Mouse (Mus musculus): ENCODE measurements around the gene Tmem9b. TPM values are rescaled to one million over a fixed set of nuclear protein-coding genes. Genes with fewer than 3 reads are reported as not detected.

The Tmem9b gene
- polyA plus RNA-seq, 1 experiment from 2014 or later, result 74.9 TPM

DNA sequence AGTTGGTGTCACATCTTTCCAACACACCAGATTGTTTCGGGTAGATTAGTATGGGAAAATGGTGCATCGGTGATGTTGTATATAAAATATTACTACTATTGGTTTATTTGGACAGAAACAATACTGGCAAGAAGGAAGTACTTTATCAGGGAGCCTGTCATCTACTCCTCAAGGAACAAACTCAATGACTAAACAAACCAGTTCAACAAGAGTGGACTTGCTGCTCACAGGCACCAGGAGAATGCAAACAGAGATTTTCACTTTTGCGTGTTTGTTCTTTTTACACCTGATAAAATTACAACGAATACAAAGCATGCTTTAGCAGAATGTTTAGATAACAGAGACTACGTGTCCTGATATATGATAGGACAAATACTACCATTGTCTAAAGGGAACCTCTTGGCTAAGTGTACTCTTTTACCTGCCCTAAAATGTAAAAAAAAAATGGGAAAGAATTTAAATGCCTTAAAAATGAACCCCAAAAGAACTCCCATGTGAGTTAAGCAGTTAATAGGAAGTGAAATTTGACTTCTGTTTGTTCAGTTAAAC is 12.8 kb downstream of the Tmem9b start:
- no peak for DNase-seq (ENCODE audit: low spot score)

DNA sequence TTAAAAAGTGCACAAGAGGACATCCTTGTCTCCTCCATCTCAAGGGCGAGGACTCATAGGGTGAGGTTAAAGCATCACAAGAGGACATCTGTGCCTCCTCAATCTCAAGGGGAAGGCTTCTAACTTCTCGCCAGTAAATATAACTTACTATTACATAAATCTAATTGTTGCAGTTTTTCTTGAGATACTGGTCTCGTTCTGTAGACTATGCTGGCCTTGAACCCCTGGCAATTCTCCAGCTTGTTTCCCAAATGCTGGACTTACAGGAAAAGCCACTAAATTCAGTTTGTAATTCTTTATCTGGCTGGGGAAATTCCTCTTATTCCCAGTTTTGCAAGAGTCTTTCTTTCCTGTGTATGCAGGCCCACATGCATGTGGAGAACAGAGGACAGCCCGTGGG is 17.9 kb downstream of the Tmem9b start:
- no peak for DNase-seq (ENCODE audit: low spot score)

DNA sequence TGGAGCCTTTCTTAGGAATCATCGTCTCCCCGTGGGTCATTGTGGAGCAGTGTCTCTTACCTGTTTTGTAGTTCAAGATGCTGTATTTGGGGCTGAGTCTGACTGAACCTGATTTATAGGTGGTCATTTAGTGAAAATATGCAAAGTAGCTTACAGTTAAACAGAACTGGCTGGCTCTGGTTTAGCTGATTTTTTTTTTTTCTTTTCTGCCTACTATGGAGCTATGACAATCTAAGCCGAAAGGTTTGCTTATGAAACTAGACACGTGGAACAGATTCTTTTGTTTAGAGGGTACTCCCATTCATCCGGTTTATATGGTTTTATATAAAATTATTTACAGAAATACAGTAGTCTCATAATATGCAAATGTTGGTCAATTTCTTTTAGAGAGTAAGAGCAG is 21.0 kb downstream of the Tmem9b start, which contains the start of gene Ascl3:
TSS of gene Ascl3 (minus strand) at position 101 of the 400 bp plus-strand sequence.
- no peak for DNase-seq (ENCODE audit: low spot score)

DNA sequence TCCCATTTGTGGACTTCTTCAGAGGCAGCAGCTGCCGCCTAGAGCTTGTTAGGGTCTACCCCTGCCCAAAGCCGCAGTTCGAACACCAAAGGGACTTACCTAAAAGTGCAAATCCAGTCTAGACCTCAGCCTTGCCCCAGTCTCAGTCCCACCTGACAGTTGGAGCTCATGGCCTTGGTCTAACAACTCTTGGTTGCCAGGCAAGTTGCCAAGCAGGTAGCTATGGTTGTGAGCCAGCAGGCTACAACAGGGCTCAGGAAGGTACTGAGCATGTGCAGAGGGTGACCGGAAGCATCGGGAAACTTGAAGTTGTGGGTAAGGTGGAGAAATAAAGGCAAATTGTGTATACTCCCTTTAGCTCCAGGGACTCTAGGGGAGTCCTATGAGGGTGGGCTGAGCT is 29.0 kb downstream of the Tmem9b start, which contains the start of gene BC051019:
TSS of gene BC051019 (minus strand) at position 154 of the 400 bp plus-strand sequence.
- DNase-seq (ENCODE audit: low spot score), result no peak

DNA sequence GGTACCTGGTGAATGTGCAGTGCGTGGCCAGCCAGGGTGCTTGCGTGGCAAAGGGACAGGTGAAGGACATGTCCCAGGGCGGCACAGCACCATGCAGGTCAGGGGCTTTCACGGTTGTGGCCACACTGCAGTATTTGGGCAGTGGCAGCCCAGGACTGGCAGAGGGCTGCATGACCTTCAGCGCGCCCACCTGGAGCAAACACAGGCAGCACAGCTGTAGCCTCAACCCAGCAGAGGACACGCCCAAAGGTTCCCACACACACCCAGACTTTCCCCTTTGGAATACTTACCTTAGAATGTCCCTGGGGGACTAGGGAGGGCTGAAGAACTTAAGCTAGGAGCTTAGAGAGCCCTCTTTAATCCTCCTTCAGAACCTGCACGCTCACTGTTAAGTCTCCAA is 29.6 kb downstream of the Tmem9b start:
- no peak for DNase-seq (ENCODE audit: low spot score)

DNA sequence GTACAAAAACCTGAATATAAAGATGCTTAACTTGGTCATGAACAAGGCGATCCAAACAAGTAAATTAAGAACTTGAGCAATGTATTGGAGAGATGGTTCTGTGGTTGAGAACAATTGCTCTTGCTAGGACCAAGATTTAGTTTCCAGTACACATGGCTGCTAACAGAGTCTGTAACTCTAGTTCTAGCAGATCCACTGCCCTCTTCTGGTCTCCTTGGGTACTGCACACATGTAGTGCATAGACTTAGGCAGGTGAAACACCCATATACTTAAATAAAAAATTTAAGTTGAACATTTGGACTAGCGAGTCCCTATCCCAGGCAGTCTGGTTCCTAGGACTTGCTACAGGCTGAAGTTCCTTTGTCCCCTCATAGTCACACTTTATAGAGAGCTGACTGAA is 30.1 kb downstream of the Tmem9b start:
- peak; percentile 16 for DNase-seq (ENCODE audit: low spot score)

DNA sequence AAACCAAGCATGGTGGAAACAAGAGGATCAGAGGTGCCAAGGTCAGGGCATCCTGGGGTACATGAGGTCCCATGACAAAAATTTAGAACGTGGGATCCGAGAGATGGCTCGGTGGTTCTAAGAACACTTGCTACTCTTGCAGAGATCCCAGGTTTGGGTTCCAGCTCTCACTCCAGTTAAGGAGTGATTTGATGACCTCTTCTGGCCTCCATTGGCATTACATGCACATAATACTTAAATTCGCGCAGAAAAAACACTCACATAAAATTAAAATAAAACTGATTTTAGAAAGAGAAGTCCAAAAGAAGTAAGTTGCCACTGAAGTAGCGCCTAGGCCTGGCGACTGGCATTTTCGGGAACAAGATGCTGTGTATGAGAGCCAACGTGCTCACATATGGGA is 33.4 kb downstream of the Tmem9b start:
- peak; percentile 29 for DNase-seq (ENCODE audit: low spot score)

DNA sequence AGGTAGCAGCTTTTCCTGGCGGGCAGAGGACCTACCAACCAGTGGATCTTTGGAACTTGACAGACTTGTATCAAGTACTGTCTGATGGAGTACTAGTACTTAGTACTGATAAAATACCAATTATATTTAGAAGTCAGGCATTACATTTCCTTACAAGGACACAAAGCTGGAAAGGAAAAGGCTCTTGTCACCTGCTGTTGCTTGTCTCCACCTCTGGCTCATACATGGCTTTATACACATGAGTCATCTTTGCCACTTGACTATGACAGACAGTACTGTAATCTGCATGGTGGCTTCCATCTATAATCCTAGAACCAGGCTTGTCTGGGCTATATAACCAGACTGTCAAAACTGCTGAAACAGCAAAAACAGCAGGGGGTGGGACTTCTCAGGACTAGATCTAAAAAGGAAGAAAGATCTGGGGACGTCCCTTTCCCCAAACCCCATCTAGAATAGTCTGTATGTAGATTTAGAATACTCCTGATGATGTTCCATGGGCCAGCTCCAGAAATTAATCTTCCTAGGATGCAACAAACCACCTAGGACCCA is 39.2 kb downstream of the Tmem9b start:
- DNase-seq (ENCODE audit: low spot score), result no peak

DNA sequence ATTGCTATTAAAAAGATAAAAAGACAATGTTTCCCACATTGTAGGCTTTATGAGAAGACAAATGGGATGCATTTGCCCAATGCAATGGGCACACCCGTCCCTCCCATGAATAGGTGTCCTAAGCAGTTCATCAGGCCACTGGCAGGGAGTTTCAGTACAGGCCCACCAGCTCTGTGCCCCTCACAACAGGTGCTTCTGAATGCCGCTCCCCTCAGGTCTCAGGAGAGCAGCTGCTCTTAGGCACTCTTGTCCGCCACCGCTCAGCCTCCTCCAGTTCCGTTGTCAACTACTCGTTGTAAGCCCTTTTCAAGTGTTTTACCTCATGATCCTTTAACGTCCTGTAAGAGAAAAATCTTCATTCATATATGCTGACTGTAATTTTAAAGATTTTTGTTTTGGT is 40.5 kb downstream of the Tmem9b start:
- DNase-seq (ENCODE audit: low spot score), result no peak

DNA sequence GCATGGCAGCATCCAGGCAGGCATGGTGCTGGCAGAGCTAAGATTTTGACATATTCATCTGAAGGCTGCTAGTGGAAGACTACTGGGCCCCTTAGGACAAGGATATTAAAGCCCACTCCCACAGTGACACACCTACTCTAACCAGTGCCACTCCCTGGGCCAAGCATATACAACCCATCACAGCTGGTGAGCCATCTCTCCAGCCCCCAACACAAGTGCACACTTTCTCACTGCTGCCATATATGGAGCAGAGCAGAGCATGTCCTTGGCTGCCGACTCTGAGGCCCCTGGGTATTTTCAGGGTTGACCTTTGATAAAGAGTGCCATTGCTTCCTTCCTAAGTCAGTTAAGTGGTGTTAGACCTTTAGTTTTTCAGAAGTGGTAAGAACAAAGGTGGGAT is 42.6 kb downstream of the Tmem9b start:
- DNase-seq (ENCODE audit: low spot score), result no peak

DNA sequence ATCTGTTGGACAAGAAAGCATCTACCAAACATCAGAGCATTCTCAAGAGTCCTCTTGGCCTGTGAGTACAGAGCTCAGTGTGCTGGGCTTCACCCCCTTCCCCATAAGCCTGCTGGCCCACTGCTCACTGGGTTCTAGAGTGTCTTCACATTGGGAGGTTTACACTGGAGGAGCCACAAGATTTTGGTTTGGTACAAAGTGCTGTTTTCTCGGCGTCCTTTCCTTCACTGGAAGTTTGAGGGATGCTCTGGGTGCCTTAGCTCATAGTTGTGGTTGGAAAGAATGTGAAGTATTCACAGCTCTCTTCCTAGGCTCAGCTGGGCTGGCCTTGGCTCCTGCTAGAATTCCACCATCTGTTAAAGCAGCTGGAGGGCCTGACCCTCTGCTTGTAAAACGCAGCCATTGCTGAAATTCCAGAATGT is 43.7 kb downstream of the Tmem9b start:
- DNase-seq (ENCODE audit: low spot score), result no peak

DNA sequence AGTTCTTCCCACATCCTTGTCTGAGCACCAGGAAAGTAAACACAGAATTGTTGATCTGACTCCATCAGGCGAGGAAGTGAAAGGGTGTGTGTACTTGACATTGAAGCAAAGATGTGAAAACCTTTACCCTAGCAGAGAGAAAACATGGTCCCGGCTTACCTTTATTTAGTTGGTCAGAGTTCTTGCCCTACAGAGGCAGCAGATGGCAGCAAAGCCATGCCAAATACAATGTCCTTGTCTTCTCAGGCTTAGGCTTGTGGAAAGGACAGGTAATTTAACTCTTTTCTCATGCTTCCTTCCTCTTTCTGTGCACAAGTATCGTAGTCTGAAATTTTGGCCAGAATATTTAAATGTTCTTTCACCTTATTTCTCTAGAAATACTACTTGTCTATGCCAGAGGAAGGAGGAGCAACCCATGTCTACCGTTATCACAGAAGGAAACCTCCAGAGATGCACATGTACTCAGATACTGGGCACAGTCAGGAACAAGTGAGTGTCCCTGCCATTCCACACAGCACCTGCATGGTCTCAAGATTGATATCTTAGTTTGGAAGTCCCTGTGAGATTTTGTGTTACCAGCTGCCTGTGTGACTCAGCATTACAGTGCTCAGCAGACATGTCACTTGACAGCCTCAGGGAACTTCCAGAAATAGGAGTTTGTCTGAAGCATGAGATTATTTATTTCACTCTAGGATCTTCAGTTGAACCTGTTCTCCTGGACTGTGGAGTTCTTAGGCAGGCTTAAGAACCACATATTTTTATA is 45.5 kb downstream of the Tmem9b start:
- peak; percentile 47 for DNase-seq (ENCODE audit: low spot score)

DNA sequence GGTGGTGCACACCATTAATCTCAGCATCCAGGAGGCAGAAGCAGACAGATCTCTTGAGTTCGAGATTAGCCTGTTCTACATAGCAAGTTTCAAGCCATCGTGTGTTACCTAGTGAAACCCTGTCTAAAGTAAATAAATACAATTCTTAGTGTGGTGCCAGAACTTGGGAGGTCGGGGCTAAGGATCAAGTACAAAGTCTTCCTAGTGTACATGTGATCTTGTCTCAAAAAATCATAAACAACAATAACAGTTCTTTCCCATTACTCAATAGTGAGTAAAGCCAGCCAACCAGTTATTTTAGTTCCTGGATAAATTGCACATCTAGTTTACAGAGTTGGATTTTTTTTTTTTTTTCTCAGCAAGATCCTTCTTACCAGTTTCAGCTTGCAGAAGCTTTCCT is 48.2 kb downstream of the Tmem9b start:
- DNase-seq (ENCODE audit: low spot score), result no peak

DNA sequence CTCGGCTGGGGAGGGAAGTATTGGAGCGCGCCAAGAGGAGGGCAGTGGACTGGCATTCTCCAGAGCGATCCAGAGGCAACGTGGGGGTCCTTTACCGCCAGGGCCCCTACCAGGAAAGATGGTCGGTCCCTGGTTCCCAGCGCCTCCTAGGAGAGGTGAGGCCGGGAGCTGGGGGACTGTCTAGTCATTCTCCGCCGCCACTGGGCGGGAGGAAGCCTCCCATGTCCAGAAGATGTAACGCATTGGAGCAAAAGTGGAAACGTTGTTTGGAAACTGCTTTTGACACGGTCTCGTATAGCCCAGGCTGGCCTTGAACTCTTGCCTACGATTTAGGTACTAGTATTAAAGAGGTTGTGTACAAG is 48.7 kb downstream of the Tmem9b start:
- DNase-seq (ENCODE audit: low spot score), result peak; percentile 15

DNA sequence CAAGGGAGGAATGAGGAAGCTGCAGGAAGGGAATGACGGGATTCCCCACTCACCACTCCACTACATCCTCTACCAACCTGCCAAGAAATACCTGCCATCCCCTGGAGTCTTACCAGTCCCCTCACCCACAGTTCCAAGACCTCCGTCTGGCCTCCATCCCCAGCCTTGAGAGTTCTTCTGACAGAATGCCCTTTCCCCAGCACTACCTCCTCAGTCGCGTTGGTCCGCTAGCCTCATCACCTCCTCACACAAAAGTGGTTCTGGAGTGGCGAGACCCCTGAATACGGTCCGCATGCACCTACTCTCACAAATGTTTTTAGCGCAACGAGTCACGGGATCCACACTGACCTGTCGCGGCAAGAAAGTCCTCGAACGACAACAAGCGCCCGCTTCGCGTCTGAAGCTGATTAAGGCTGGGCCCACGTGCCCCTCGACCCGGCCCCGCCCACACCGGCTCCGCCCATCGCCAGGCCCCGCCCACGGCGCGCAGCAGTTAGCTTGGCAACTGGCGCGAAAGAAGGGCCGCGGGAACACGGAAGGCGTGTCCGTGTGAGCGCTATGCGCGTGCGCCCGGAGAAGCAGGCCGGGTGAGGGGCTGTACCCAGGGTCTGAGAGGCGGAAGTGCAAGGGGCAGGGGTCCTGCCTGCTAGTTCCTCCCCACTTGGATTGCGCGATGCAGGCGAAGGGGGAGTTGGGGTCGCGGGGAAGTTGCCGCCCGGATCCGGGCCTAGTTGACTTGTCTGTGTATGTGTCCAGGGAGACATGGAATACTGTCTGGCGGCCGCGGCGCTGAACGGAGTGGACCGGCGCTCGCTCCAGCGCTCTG is 49.3 kb downstream of the Tmem9b start, which contains the start of the genes St5 and Akip1:
TSS of gene St5 (minus strand) at position 416 of the 826 bp plus-strand sequence.
TSS of gene Akip1 (plus strand) at position 501 of the 826 bp plus-strand sequence.
- peak; percentile 94 for DNase-seq (ENCODE audit: low spot score)

DNA sequence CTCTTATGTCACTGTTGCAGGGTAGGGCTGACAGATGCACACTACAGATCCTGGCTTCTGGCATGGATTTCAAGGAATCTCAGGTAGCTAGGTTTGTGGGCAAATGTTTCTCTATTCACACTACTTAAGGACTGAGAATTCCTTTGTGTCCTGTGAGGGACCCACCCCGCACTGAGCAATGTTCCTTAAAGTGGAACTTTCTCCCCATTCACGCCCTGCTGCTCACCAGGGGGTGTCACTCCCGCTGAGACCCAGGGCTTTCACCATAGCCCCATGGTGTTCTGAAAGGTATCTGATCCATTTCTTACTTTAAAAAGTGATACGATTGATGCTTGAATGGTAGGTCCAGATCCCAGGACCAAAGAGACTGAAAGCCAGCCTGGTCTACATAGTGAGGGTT is 50.0 kb downstream of the Tmem9b start:
- no peak for DNase-seq (ENCODE audit: low spot score)

DNA sequence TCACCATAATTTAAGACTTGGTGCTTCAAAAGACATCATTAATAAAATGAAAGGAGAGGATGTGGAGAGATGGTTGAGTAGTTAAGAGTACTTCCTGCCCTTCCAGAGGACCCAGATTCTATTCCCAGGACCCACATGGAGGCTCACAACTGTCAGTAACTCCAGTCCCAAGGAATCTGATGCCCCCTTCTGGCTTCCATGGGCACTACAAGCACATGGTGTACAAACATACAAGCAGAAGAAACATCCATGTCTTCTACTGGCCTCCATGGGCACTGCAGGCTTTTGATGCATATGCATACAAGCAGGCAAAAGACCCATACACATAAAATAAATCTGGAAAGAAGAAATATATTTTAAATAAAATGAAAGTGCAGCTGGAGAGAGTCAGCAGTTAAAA is 52.5 kb downstream of the Tmem9b start:
- no peak for DNase-seq (ENCODE audit: low spot score)

DNA sequence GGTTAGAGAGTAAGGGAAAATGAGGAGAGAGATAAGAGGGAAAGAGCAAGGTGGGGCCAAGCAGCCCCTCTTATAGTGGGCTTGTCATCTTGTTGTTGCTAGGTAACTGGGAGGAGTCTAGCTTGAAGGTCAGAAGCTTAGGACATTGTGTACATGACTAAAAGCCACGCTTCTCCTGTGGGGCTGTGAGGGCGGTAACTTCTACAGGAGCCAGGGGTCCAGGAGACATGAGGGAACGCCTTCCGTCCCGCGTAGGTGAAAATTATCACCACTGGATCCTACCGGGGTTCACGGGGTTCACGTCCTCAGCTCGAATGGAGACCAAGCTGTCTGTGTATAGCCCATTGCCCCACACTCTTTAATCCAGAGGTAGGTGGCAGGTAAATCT is 57.3 kb downstream of the Tmem9b start:
- DNase-seq (ENCODE audit: low spot score), result no peak

DNA sequence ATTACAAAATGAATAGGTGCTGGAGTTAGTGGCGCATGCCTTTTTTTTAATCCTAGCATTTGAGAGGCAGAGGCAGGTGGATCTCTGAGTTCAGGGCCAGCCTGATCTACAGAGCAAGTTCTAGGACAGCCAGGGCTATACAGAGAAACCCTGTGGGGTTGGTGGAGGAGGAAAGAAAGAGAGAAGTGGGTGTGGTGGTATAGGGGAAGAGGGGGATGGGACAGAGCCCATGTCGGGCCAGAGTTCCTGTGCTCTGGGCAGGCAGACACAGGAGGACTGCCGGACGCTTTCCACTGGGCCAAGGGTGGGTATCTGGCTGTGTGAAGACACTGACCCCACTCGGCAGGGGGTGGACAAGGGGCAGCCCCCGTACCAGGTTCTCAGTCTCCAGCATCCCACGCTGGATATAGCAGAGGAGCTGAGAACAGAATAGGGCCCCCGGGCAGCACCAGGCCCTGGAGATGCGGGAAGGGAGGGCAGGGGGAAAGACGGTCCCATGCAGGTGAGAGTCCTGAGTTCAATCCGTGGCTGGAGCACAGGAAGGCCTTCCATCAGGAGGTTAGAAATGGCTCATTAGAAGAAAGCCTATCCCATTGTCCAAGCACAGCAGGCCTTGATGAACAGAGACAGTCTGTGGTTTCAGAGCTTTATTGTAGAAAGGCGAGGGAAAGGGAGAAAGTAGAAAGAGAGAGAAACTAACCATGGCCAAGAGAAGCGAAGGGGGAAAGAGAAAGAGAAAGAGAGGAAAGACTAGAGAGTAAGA is 57.9 kb downstream of the Tmem9b start:
- no peak for DNase-seq (ENCODE audit: low spot score)

DNA sequence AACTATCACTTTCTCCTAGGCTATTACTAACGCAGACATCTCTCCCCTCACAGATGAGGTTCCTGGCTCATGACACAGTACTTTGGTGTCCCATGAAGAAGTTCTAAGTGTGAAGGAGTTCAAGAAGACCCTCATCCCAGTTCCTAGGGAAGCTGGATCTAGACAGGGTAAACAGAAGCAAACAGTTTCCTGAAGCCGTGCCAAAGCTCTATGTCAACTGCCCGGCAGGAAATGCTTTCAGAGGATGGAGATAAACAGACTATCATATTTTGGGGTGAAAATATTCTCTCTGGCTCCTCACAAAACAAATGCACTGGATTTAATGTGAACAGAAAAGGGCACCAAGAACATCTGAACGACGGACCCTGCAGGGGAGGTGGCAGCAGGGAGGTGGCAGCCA is 61.7 kb downstream of the Tmem9b start:
- DNase-seq (ENCODE audit: low spot score), result no peak

DNA sequence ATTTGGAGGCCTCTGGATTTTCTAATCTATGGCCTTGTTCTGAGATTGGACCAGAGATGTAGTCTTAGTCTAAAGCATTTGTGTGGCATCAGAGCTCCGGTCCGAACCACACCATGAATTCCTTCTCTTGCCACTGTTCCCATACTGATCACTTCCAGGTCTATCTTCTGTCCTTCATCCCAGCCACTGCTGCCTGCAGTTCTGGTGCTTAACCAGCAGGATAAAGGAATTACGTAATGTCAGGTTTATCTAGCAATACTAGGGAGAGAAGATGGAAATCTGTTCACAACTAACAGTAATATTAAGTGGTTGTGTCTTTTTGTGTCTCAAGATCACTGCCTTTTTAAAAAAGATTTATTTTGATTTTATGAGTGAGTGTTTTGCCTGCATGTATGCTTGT is 62.6 kb downstream of the Tmem9b start:
- DNase-seq (ENCODE audit: low spot score), result no peak

Measured in thymus, postnatal 0 days (tissue).